Mouse (Mus musculus): ENCODE results near the gene Pcdh9.

Pcdh9 gene

DNA sequence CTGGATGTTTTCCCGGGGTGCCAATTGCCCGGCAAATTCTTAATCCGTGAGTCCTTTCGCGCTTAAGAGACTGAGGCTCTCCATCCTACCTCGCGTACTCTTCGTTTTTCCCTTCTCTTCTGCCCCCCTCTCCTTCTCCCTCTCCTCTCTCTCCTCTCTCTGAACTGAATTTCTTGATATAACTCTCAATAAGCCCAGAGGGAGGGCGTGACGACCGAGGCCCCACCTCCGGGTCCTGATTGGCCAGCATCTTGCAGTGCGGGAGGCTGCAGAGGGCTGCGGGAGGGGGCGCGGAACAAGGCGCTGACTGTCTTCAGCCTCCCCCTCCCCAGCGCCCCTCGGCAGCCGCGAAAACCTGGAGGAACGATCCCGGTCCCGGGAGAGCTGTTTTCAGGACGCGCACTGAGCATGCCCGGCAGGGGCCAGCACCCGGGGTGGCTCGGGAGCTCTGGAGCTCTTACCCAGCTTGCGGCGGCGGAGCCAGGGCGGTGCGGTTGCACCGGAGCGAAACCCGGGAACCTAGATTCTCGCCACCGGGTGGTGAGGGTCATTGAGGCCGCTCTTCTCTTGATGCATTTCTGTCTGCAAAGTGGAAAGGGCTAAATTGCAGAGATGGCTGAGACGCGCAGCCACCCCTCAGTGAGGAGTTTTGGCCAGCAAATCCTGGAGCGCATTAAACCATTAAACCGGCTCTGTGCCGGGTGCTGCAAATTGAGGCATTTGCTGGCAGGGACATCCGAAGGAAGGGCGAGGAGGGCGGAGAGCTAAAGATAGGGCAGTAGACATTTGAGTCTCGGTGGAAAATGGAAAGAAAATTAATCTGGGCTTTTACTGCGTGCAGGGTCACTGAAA, at the start of gene Pcdh9:
TSS of gene Pcdh9 (minus strand) at position 161 of the 852 bp plus-strand sequence.
- DNase-seq (ENCODE audit: low spot score in 2 of 2): peak; percentile 27 to 65

DNA sequence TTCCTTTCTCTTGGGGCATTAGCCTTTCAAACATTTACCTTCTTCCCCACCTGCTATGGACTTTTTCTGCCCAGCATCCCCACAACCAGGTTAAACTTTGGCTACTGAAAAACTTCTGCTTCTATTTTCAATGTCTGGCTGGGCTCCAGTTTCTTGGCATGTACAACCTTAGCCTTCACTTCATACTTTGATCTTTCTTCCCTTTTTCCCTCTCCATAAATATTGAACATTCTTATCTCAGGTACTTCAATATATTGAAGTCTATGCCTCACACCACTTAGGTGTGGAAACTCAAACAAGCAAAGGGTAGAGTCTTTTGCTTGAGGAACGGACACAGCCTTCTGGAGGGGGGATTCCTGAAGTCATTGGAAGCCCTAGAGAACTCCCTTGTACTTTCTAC, 16.4 kb upstream of the Pcdh9 start:
- no peak for DNase-seq (ENCODE audit: low spot score in 2 of 2)

DNA sequence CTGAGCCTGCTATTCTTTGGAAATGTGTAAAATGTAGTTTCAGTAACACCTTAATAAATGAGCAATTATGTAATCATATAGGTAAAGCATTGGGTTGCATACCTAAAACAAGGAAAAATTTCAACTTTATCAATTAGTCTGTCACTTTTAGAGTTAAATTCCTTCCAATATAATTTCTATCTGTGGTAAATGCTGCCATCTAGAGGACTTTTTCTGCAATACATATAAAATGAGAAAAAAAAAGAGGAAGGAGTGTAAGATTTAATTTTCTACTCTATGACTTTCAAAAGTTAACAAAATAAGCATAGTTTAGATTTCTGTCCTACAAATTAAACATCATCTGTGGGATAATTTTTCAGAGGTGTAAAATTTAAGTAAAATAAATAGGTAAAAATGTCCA, 8.1 kb upstream of the Pcdh9 start:
- no peak for DNase-seq (ENCODE audit: low spot score in 2 of 2)

GRCm38 (mm10) chr14:93895131-93895530, 4.7 kb upstream of the Pcdh9 start:
- no peak for DNase-seq (ENCODE audit: low spot score in 2 of 2)

DNA sequence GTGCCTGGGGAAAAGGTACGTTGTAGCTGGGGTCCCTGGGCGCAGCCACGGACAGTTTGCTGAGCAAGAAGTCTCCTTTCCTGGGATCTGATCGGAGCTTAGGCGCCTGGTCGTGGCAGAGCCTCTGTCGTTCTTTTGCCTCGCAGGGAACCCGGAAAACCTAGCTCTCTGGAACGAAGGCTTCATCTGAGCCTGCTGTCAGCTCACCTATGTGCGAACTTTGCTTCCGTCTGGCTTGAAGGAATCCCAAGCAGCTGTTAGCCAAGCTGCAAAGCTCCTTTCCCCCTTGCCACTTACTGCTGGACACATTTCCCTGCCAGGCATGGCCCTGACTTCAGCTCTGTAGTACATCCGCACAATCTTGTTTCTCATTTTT, 880 bp upstream of the Pcdh9 start:
- no peak for DNase-seq (ENCODE audit: low spot score in 2 of 2)

GRCm38 (mm10) chr14:93889839-93890518, 500 bp downstream of the Pcdh9 start:
- DNase-seq (ENCODE audit: low spot score in 2 of 2): no peak

DNA sequence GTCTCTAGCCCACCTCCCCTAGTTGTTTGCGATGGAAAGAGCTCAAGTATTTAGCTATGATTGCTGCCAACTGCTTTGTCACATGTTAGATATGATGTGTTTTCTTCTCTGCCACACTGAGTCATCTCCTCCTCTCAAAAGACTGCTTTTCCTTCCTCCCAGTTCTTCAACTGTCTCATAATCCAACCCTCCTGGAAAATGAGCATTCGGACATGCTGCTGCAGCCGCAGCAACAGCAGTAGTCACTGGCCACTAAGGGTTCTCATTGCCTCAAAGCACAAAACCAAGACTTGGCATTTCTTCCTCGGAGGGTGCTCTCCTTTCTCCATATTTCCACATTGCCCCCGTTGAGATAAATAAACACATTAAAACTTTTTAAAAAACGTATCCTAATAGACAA, 1.2 kb downstream of the Pcdh9 start:
- no peak for DNase-seq (ENCODE audit: low spot score in 2 of 2)

- no peak for DNase-seq (ENCODE audit: low spot score in 2 of 2)
These were observed 2.1 kb downstream of the Pcdh9 start for GRCm38 (mm10) chr14:93888346-93888745.

GRCm38 (mm10) chr14:93887066-93887465, 3.4 kb downstream of the Pcdh9 start:
- DNase-seq (ENCODE audit: low spot score in 2 of 2): no peak

GRCm38 (mm10) chr14:93885551-93886084, 4.9 kb downstream of the Pcdh9 start:
- no peak for DNase-seq (ENCODE audit: low spot score in 2 of 2)

DNA sequence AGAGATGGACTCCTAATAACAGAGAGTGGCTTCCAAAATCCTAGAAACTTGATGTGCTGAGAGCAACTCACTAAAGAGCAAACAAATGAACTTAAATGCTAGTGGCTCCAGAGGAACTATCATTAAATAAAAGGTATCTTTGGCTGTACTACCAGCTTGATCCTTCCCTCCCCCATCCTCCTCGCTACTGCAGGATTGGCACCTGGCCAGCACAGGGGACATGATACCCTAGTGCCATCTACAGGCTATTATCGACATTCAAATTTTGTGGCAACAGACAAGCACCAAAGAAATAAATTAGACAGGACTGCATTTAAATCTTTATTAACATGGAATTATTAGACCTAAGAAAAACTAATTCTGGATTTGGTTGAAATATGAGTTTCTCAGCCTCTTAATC, 6.0 kb downstream of the Pcdh9 start:
- peak in 1 of 2 experiments; percentile 37 for DNase-seq (ENCODE audit: low spot score in 2 of 2)

DNA sequence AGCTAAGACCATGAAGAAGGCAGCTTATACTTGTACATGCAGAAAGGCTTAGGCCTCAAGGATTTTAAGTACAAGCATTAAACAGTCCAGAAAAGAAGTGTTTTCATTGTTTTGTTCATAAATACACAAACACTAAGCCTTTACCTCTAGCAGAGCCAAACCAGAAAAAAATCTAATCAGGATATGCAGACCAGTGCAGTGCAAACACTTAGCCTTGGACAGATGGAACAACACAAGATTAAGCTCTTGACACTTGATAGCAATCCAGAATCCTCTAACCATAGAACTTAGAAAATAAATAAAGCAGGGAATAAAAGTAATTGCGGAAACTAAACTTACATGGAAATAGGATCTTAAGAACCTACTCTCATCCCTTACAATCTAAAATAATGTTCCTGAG, 10.4 kb downstream of the Pcdh9 start:
- no peak for DNase-seq (ENCODE audit: low spot score in 2 of 2)

DNA sequence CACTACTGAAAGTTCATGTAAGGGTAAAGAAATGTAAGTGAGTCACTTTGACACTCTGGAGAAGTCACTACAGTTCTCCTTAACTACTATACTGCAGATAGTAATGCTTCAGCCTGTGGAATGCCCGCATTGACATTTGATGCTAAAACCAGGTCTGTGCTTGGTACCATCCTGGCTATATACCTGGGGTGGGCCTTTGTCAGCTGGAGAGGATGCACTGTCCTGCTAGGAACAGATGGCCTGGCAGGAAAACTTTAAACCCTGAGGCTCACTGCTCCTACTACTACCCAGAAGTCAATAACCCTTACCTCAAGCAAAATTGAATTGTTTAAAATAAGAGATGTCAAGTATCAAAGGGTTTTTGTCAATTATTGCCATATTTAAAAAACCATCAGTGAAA, 14.5 kb downstream of the Pcdh9 start:
- no peak for DNase-seq (ENCODE audit: low spot score in 2 of 2)

DNA sequence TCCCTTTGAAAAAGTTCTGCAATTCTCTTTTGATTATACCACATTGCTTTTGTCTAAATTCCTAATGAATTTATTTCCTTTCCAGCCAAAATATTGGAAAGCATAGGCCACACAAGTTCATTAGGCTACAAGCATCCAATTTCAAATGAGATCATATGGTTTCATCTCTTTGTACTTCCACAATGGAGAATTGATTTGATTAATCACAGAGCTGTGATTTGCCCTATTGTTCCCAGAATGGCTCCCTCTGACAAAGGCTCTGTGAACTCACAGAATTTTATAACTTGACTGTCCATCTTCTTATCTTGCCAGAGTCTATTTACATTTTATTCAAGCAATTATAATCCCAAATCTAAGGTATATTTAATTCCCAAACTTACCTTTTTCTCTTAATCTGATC, 22.3 kb downstream of the Pcdh9 start:
- no peak for DNase-seq (ENCODE audit: low spot score in 2 of 2)

DNA sequence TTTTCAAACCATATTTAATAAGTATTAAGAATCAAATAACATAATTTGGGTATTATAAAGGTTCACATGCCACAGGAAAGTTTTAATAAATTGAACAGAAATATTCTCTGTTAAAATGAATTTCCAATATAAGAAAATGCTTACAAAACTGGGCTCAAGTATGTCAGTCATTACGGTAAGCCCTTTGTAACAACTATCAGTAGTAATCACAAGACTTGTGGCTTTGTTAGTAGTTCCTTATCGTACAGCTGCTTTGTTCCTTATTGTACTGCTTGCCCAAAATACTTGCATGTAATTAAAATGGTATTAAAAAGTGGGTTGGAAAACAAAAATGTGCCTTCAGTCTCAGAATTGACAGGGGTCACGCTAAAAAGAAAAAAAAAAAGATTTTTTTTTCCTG, 32.4 kb downstream of the Pcdh9 start:
- DNase-seq (ENCODE audit: low spot score in 2 of 2): no peak

- DNase-seq (ENCODE audit: low spot score in 2 of 2): no peak
These were observed 44.3 kb downstream of the Pcdh9 start for GRCm38 (mm10) chr14:93846091-93846677.

GRCm38 (mm10) chr14:93842686-93843288, 47.7 kb downstream of the Pcdh9 start:
- no peak for DNase-seq (ENCODE audit: low spot score in 2 of 2)

DNA sequence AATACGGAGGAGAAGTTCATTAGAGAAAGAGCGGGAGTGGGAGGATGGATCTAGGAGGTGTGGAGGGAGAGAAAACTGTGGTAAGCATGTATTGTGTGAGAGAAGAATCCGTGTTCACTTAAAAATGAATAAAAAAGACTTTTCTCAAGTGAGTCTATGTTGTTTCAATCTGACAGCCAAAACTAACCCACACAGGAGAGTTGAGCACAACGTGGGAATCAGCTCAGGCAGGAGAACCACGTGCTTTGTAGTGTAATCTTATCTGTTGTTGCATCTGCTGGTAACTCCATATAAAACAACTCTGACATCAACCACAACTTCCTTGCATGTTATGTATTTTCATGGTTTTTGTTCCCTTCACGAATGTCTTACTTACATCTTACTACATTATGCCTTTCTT, 58.0 kb downstream of the Pcdh9 start:
- DNase-seq (ENCODE audit: low spot score in 2 of 2): no peak

GRCm38 (mm10) chr14:93827159-93827558, 63.3 kb downstream of the Pcdh9 start:
- DNase-seq (ENCODE audit: low spot score in 2 of 2): no peak

GRCm38 (mm10) chr14:93826042-93826462, 64.4 kb downstream of the Pcdh9 start:
- DNase-seq (ENCODE audit: low spot score in 2 of 2): no peak

DNA sequence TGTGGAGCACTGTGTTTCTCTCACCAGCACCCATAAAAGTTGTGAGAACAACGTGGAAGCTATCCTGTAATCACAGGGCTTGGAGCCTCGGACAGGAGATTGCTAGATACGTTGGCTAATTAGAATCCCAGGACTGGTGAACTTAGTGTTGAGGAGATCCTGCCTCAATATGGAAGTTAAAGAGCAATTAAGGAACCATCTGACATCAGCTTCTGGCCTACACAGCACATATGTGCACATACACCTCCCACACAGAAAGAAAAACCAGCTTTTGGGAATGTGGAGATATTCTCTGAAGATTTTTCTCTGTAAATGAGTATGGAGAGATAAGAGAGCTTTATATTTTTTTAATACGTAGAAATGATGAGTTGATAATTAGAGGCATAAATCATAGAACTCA, 71.6 kb downstream of the Pcdh9 start:
- DNase-seq (ENCODE audit: low spot score in 2 of 2): no peak

GRCm38 (mm10) chr14:93817591-93817990, 72.9 kb downstream of the Pcdh9 start:
- DNase-seq (ENCODE audit: low spot score in 2 of 2): no peak

All from urinary bladder, postnatal 36 days (tissue).